Mouse (Mus musculus): ENCODE results near the gene Rbks.

- TF ChIP-seq CTCF (conservative IDR thresholded peaks at IDR 0.05; ENCODE audit: low read length) (no peak), NANOG (IDR thresholded peaks at IDR 0.05; ENCODE audit: borderline replicate concordance, low read length) (no peak)
These were observed 15.9 kb upstream of the Rbks start for GRCm38 (mm10) chr5:31713280-31713711.

Measured in E14TG2a.4 (cell line).